Mouse (Mus musculus) liver, postnatal 0 days (tissue): ENCODE results near the gene Npas1. TPM values are rescaled to one million over a fixed set of nuclear protein-coding genes. Genes with fewer than 3 reads are reported as not detected.

Experiments
- ATAC-seq: fragments of 200-750 bp; cut with Nextera tagmentation; 2 replicates; pipeline ENCODE4 v1.8.0; 2017; ENCODE audit warnings: mild to moderate bottlenecking, moderate library complexity
- DNase-seq: peaks from one replicate; pipeline ENCODE4 v3.0.0-alpha.2; 2016
- H3K27ac ChIP-seq: fragments of 300-500 bp; sonication (generic); 2 replicates; pipeline ENCODE4 v1.5.1; 2014; ENCODE audit warnings: antibody characterized with exemption, moderate library complexity, mild to moderate bottlenecking, low read depth
- H3K27me3 ChIP-seq: fragments of 300-500 bp; sonication (generic); 2 replicates; pipeline ENCODE4 v1.6.1; 2014; ENCODE audit warnings: low read length, control low read depth, mixed read lengths; ENCODE audit not compliant: insufficient read depth
- H3K36me3 ChIP-seq: fragments of 300-500 bp; sonication (generic); replicated peaks from 2 replicates; pipeline ENCODE4 v1.6.1; 2014; ENCODE audit warnings: mild to moderate bottlenecking, control low read depth, low read length, moderate library complexity, mixed read lengths; ENCODE audit not compliant: insufficient read depth
- H3K4me1 ChIP-seq: fragments of 300-500 bp; sonication (generic); 2 replicates; pipeline ENCODE4 v1.6.1; 2014; ENCODE audit warnings: antibody characterized with exemption, mild to moderate bottlenecking, control low read depth; ENCODE audit not compliant: insufficient read depth
- H3K4me2 ChIP-seq: fragments of 300-500 bp; sonication (generic); 2 replicates; pipeline ENCODE4 v1.6.1; 2014; ENCODE audit warnings: low read depth, mild to moderate bottlenecking, low read length, moderate library complexity, mixed read lengths
- H3K4me3 ChIP-seq: fragments of 300-500 bp; sonication (generic); 2 replicates; pipeline ENCODE4 v1.5.1; 2014; ENCODE audit warnings: low read depth, low read length
- H3K9ac ChIP-seq: fragments of 300-500 bp; sonication (generic); replicated peaks from 2 replicates; pipeline ENCODE4 v1.6.1; 2014; ENCODE audit warnings: mild to moderate bottlenecking, moderate library complexity
- H3K9me3 ChIP-seq: fragments of 300-500 bp; sonication (generic); 2 replicates; pipeline ENCODE4 v1.6.1; 2016; ENCODE audit warnings: mild to moderate bottlenecking, control low read depth, low read length, mixed read lengths
- CTCF ChIP-seq: sonication (generic); IDR thresholded peaks from 2 replicates; pipeline ENCODE4 v1.5.1; 2016; ENCODE audit warnings: antibody characterized with exemption, low read depth
- EP300 ChIP-seq: IDR thresholded peaks from 2 replicates; pipeline ENCODE4 v1.6.1; 2016; ENCODE audit warnings: antibody characterized with exemption, low read depth, mild to moderate bottlenecking
- WGBS: fragments of 180-500 bp; shearing (Covaris S2); extraction: QIAGEN DNeasy Blood & Tissue Kit; methylation state at CpG from one replicate; pipeline ENCODE4 v1.1.7; 2014; ENCODE audit not compliant: insufficient replicate concordance; 5-methylcytosine and 5-hydroxymethylcytosine counted together
- polyA plus RNA-seq: library from polyadenylated mRNA; unstranded; fragments of >200 nt; fragmentation: Nextera tagmentation; extraction: Ambion mirVana; gene quantifications from 2 replicates; pipeline ENCODE4 v1.2.1, GENCODE M21; 2015

Npas1 gene
- polyA plus RNA-seq, 1 experiment from 2014 or later: 0.11 TPM

GRCm38 (mm10) chr7:16466565-16466964, 11.0 kb downstream of the Npas1 start:
- no peaks in the 10 kb centered on the region for H3K4me1 ChIP-seq
- ATAC-seq: no peak
- peaks cover 22% of the 10 kb centered on the region; the same call in 1 of the 2 replicates for H3K27me3 ChIP-seq
- H3K27ac ChIP-seq: no peak overlapping the region
- WGBS: 59% methylated on average over 4 of the region's 4 CpGs
- no peak overlapping the region for H3K9ac ChIP-seq
- H3K36me3 ChIP-seq: no peaks in the 10 kb centered on the region
- no peaks in the 10 kb centered on the region for H3K9me3 ChIP-seq
- no peak overlapping the region for H3K4me3 ChIP-seq
- TF ChIP-seq EP300: no peak
- TF ChIP-seq CTCF: peak; percentile 72
- peak; percentile 60 for DNase-seq
- no peak overlapping the region for H3K4me2 ChIP-seq

GRCm38 (mm10) chr7:16465568-16465967, 12.0 kb downstream of the Npas1 start:
- TF ChIP-seq EP300 (no peak), CTCF (no peak)
- DNase-seq: no peak
- Histone ChIP-seq H3K4me2 (no peak overlapping the region), H3K27ac (no peak overlapping the region), H3K36me3 (no peaks in the 10 kb centered on the region), H3K4me1 (no peaks in the 10 kb centered on the region), H3K9me3 (no peaks in the 10 kb centered on the region), H3K9ac (no peak overlapping the region), H3K27me3 (peaks cover 16% of the 10 kb centered on the region; the same call in 1 of the 2 replicates), H3K4me3 (no peak overlapping the region)
- WGBS: 86% methylated on average over 5 of the region's 5 CpGs
- ATAC-seq: no peak

DNA sequence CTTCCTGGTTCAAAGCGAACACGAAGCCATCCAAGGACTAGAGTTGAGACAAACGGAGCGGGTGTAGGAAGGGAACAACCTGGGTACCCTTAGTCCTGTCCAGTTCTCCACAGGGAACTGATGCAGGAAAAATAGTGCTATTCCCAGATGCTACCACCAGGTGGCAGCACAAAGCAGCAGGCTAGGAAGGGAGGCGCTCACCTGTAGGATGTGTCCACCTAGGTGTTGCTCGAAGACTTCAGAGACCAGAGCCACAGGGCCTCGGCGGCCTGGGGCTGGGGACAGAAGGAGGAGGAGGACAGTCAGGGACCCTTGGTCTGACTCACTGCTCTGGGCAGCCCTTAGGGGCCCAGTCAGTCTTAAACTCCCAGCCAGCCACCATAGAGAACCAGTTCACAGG, 12.4 kb downstream of the Npas1 start:
- Histone ChIP-seq H3K36me3 (no peaks in the 10 kb centered on the region), H3K9me3 (no peaks in the 10 kb centered on the region), H3K4me3 (no peak overlapping the region), H3K4me1 (no peaks in the 10 kb centered on the region), H3K4me2 (no peak overlapping the region), H3K9ac (no peak overlapping the region), H3K27me3 (peaks cover 15% of the 10 kb centered on the region; the same call in 1 of the 2 replicates), H3K27ac (no peak overlapping the region)
- TF ChIP-seq EP300 (no peak), CTCF (peak; percentile 95)
- DNase-seq (peak; percentile 84), ATAC-seq (peak; percentile 56; the same call in 1 of the 2 replicates)
- WGBS: 8% methylated on average over 8 of the region's 8 CpGs

DNA sequence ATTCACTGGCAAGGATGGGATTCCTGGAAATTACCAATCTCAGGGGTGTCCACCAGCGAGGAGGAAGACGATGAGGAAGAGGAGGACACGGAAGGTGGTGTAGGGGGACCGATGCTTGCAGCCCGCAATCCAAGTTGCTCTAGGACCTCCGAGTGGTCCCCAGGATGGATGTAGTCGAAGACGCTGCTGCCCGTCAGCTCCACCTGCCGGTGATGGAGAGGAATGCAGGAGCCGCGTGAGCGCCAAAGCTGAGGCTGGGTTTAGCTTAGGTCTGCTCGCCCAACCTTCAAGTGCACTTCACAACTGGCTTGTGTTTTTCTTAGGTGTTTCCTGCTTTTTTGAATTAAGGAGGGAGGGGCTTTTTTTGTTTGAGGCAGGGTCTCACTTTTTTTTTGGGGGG, 14.3 kb downstream of the Npas1 start:
- Histone ChIP-seq H3K27me3 (0 out of 2 replicates have a peak, but pooled peaks cover 10% of the 10 kb centered on the region), H3K4me3 (no peak overlapping the region), H3K9ac (no peak overlapping the region), H3K4me2 (no peak overlapping the region), H3K27ac (no peak overlapping the region), H3K4me1 (no peaks in the 10 kb centered on the region), H3K9me3 (no peaks in the 10 kb centered on the region), H3K36me3 (no peaks in the 10 kb centered on the region)
- peak; percentile 86 for DNase-seq
- peak; percentile 44; the same call in 1 of the 2 replicates for ATAC-seq
- 2% methylated on average over 14 of the region's 14 CpGs for WGBS
- TF ChIP-seq CTCF (peak; percentile 97), EP300 (no peak)

DNA sequence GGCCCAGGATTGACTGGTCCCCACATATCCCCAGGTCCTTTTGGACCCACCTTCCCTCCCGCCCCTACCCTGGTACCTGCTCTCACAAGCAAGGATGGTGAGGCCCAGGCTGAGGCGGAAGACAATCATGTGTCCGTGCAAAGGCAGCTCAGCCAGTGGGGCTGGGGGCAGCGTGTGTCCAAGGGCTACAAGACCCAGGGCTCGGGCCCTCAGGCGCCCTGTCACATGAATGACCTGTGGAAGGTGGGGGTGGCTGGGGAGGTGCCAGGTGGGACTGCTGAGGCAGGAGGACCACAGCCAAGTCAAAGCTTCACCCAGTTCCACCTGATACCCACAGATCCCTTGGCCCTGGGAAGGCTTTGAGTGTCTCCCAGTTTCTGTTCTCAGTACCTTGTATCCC, 15.8 kb downstream of the Npas1 start:
- Histone ChIP-seq H3K9ac (no peak overlapping the region), H3K9me3 (no peaks in the 10 kb centered on the region), H3K27ac (no peak overlapping the region), H3K27me3 (0 out of 2 replicates have a peak, but pooled peaks cover 5% of the 10 kb centered on the region), H3K4me2 (no peak overlapping the region), H3K4me3 (no peak overlapping the region), H3K36me3 (no peaks in the 10 kb centered on the region), H3K4me1 (no peaks in the 10 kb centered on the region)
- TF ChIP-seq EP300: no peak
- TF ChIP-seq CTCF: no peak
- DNase-seq (no peak), ATAC-seq (no peak)
- WGBS: 73% methylated on average over 6 of the region's 6 CpGs

DNA sequence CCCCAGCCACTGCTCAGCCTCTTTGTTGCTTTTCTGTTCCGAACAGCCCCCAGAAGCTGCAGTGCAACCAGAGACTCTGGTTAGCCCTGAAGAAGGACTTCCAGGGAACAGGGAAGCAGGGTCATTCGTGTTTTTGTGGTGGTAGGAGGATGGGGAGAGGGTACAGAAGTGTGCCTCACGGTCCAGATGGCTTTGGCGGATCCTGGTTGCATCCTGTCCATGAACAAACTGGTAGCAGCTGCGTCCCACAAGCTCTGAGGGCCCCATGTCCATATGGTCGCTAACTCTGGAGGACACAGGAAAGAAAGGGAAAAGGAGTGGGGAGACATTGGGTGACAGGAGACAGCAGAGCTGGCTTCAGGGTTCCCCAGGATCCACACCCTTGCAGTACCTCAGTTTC, 16.4 kb downstream of the Npas1 start:
- Histone ChIP-seq H3K4me1 (no peaks in the 10 kb centered on the region), H3K27me3 (0 out of 2 replicates have a peak, but pooled peaks cover 5% of the 10 kb centered on the region), H3K27ac (no peak overlapping the region), H3K9ac (no peak overlapping the region), H3K36me3 (no peaks in the 10 kb centered on the region), H3K4me2 (no peak overlapping the region), H3K9me3 (no peaks in the 10 kb centered on the region), H3K4me3 (no peak overlapping the region)
- no peak for TF ChIP-seq EP300
- TF ChIP-seq CTCF: no peak
- no peak for DNase-seq
- 51% methylated on average over 6 of the region's 6 CpGs for WGBS
- ATAC-seq: no peak

GRCm38 (mm10) chr7:16460566-16460965, 17.0 kb downstream of the Npas1 start:
- WGBS: 50% methylated on average over 13 of the region's 13 CpGs
- 0 out of 2 replicates have a peak, but pooled peaks cover 5% of the 10 kb centered on the region for H3K27me3 ChIP-seq
- TF ChIP-seq CTCF (no peak), EP300 (no peak)

More at GRCm38 (mm10) chr7:16460566-16460965, 17.0 kb downstream of the Npas1 start:
- Histone ChIP-seq H3K4me3 (no peak overlapping the region), H3K4me1 (no peaks in the 10 kb centered on the region), H3K36me3 (0 out of 2 replicates have a peak, but pooled peaks cover 3% of the 10 kb centered on the region), H3K9ac (no peak overlapping the region), H3K4me2 (no peak overlapping the region), H3K9me3 (no peaks in the 10 kb centered on the region), H3K27ac (no peak overlapping the region)
- no peak for DNase-seq
- ATAC-seq: no peak
